Mouse (Mus musculus): Measurements from ENCODE around the gene Nelfb.

Gene Nelfb

DNA sequence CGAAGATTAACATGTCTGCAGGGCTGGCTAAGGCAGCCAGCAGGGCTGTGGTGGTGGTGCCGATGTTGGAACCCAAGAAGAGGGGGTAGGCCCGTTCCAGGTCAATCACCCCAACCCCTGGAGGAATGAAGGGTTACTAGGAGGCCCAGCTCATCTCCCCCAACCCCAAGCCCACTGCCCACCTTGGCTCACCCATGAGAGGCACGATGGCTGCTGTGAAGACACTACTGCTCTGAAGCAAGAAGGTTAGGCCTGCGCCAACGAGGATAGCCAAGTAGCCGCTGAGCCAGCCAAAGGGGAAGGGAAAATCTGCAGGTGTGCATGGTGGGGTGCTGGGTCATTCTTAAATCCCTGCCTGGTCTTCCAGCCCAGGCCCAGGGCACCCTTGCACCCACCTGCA lies 19.3 kb upstream of the Nelfb start:
- DNase-seq (ENCODE audit: low spot score) = no peak

DNA sequence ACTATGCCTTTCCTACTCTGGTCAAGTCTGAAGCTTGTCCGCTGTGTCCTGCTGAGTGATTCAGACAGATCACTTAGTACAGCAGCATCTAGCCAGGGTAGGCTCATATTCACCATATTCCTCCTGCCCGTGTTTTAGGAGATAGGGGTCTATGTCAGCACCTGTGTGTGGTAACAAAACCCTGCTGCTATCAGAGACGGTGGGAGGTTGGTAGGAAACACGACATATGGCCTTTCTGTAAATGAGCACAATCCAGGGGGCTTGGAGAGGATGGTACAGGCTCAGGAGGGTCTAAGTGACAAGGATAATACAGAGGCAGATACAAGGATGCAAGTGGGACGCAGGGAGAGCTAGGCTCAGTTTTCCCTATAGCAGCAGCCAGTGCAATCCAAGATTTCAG lies 18.3 kb upstream of the Nelfb start:
- no peak for DNase-seq (ENCODE audit: low spot score)

- DNase-seq (ENCODE audit: low spot score) = no peak
These were observed 17.8 kb upstream of the Nelfb start for GRCm38 (mm10) chr2:25228995-25229530.

GRCm38 (mm10) chr2:25228431-25228889 lies 17.2 kb upstream of the Nelfb start:
- peak; percentile 76 for DNase-seq (ENCODE audit: low spot score)

DNA sequence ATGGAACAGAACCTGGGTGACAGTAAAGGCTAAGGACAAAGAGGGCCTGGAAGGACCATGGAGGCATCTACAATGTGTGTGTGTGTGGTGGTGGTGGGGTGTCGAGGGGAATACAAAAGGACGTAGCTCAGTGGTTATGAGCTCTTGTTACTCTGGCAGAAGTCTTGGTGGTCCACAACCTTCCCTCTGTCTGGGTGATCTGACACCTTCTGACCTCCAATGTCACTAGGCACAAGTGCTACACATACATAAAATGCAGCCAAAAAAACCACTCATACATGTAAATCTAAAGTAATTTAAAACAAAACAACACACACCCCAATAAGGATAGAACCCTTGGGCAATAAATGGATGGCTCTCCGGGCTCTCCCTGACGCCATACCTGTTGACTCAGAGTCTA lies 16.1 kb upstream of the Nelfb start:
- no peak for DNase-seq (ENCODE audit: low spot score)

DNA sequence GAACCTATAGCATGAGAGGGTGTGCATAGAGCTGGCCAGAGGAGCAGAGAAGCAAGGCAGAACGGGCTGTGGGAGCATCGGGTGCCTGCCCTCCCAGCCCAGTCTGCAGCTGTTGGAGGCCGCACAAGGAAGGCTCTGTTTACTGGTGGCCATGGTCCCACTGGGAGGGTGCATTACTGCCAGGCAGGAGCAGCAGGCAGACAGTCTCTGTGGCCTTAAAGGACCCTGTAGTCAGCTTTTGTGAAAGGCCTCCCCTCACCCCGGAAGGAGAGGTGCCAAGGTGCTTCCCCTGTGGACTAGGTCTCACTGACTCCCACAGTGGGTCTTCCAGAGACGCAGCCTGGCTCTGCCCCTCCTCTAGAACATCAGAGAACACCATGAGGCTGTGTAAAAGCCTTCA lies 15.6 kb upstream of the Nelfb start:
- DNase-seq (ENCODE audit: low spot score) = no peak

DNA sequence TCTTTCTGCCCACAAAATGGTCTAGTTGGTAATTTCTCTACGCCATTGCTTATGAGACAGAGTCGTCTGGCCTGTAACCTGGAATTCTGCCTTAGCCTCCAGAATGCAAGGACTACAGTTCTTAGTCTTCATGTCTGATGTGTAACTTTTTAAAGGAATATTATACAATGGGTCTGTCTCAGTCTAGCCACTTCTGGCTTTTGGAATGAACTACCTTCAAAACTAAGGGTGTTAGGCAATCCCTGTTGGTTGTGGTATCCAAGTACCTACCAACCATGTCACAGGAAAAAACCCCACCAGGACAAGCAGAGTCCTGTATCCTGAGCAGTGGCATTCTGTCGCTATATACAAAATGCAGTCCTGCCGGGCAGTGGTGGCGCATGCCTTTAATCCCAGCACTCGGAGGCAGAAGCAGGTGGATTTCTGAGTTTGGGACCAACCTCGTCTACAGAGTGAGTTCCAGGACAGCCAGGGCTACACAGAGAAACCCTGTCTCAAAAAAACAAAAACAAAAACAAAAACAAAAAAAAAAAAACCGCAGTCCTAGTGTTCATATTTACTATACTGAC lies 14.6 kb upstream of the Nelfb start:
- no peak for DNase-seq (ENCODE audit: low spot score)

GRCm38 (mm10) chr2:25224766-25225752 lies 13.8 kb upstream of the Nelfb start:
- DNase-seq (ENCODE audit: low spot score) = peak; percentile 100

DNA sequence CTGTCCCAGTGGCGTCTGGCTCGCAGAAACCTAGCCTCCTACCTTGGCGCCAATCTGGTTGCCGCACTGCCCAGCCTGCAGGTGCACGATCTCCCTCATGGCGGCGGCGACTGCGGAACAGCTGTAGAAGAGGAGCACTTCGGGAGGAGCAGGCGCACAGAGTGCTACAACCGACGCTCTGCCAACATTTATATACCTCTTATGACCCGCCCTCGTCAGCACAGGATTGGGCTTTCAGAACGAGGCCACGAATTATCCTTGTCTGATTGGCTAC lies 13.1 kb upstream of the Nelfb start, which contains the start of gene Tubb4b:
Gene Tubb4b, minus strand, starts transcription at position 211 of the 274 bp plus-strand sequence.
- DNase-seq (ENCODE audit: low spot score) = no peak

DNA sequence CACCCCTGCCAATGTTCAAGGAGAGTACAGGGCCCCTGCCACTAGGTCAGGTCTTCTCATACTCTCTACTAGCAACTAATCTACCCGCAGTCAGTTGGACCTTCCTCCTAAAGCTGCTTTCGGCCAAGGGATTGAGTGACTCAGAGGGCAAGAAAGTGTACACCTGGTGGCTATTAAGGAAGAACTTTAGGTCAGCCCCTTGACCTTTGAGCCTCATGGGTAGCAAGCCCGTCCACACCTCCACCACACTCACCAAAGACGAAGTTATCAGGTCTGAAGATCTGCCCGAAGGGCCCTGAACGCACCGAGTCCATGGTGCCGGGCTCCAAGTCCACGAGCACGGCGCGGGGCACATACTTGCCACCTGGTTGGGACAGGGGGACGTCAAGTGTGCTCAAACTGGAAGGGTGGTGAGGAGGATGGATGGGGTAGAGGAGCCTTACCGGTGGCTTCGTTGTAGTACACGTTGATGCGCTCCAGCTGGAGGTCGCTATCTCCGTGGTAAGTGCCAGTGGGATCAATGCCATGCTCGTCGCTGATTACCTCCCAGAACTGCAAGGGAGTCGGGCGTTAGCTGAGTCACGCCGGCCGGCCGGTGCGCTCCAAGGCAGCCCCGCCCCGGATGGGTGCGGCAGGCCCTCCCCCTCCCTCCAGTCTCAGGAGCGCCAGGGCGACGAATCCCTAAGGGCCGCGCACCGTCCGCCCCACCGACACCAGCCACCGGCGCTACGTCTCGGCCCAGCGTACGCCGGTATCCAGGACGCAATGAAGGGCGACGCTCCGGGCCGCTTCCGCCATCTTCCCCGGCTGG lies 12.6 kb upstream of the Nelfb start:
- peak; percentile 81 for DNase-seq (ENCODE audit: low spot score)

GRCm38 (mm10) chr2:25221331-25221772 lies 10.1 kb upstream of the Nelfb start:
- no peak for DNase-seq (ENCODE audit: low spot score)

DNA sequence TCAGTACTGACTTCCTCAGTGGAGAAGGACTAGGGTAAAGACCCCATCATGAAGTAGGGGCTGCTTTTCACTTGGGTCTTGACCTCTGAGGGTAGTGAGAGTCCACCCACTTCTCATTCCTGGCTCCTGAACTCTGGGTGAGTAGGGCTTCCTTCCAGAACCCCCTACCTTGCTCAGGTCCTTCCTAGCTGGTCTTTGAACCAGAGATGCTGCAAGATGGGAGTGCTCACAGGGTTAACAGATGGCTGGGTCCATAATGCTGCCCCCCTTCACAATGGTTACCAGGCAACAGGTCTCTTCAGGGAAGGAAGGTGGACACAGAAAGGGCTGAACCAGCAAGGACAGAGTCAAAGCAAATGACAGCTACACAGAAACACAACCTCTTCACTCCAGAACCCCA lies 7.2 kb upstream of the Nelfb start, which contains the start of gene Fam166a:
Gene Fam166a, plus strand, starts transcription at position 301 of the 400 bp plus-strand sequence.
- DNase-seq (ENCODE audit: low spot score) = no peak

DNA sequence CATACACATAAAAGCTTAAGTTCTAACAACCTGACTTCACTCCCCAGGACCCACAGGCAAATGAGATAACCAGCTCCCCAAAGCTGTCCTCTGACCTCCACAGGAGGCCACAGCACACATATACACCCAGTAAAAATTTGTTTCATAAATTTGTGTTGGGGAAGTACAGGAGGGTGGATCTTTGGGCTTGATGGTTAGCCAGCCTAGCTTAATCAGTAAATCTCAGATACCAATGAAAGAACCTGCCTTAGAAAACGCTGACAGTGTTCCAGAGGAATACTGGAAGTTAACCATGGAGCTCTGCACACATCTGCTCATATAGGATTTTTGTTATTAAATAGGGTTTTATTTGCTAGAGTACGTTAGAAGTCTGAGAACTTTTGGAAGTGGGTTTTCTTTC lies 6.4 kb upstream of the Nelfb start:
- no peak for DNase-seq (ENCODE audit: low spot score)

GRCm38 (mm10) chr2:25214444-25214843 lies 3.2 kb upstream of the Nelfb start, which contains the start of gene Stpg3:
Gene Stpg3, minus strand, starts transcription at chr2:25214637.
- DNase-seq (ENCODE audit: low spot score) = no peak

GRCm38 (mm10) chr2:25213266-25213865 lies 2.1 kb upstream of the Nelfb start:
- no peak for DNase-seq (ENCODE audit: low spot score)

GRCm38 (mm10) chr2:25210686-25211085 lies 603 bp downstream of the Nelfb start:
- no peak for DNase-seq (ENCODE audit: low spot score)

- no peak for DNase-seq (ENCODE audit: low spot score)
These were observed 3.7 kb downstream of the Nelfb start for GRCm38 (mm10) chr2:25207593-25207992.

DNA sequence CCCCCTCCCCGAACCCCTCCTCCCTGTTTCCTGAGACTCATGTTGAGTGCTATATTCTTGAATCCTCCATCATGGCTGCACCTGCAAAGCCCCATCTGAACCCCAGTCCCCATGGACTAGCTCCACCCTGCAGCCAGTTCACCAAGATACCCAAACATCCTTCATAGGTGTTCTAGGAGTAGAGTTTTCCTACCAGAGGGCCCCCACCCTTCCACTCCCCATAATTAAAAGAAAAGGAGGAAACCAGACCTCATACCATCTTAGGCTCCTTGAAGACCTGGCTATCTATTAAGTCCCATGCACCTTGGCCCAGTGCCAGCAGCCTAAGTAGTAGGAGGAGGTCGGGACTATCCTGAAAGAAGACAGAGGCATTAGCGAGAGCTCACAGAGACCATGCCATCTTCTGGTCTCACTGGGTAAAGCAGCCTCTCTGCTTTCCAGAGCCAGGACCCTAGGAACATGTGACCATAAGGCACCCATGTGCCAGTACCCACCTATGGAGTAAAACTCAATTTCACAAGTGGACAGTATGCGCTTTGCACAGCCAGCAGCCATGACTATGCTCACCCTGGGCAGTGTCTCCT lies 7.6 kb downstream of the Nelfb start:
- DNase-seq (ENCODE audit: low spot score) = no peak

- no peak for DNase-seq (ENCODE audit: low spot score)
These were observed 10.7 kb downstream of the Nelfb start for GRCm38 (mm10) chr2:25200631-25201030.

GRCm38 (mm10) chr2:25197946-25198345 lies 13.3 kb downstream of the Nelfb start:
- no peak for DNase-seq (ENCODE audit: low spot score)

GRCm38 (mm10) chr2:25197191-25197590 lies 14.1 kb downstream of the Nelfb start:
- DNase-seq (ENCODE audit: low spot score) = no peak

Data from testis, postnatal 14 days (tissue).